Mouse (Mus musculus): ENCODE data around the gene Med23.
A peak's percentile ranks its signal among the peaks of the same experiment; 100 is the strongest.

Med23 gene

DNA sequence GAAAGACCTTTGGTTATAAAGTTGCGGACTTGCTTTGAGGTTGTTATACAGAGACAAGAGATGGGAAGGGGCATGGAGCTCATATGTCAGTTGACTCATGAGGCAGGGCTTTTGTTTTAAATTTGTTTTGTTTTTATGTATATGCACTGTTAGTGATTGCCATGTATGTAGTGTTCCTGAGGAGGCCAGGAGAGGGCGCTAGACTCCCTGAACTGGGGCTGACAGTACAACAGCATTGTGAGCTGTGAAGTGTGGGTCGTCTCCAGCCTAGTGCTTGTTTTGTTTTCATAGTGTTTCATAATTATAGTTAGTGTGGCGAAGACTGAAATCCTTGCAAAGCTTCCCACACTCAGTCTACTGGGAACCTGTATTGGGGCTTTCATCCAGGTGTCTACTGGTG lies 3.8 kb downstream of the Med23 start:
- no peak for DNase-seq (ENCODE audit: low spot score in 2 of 2)

DNA sequence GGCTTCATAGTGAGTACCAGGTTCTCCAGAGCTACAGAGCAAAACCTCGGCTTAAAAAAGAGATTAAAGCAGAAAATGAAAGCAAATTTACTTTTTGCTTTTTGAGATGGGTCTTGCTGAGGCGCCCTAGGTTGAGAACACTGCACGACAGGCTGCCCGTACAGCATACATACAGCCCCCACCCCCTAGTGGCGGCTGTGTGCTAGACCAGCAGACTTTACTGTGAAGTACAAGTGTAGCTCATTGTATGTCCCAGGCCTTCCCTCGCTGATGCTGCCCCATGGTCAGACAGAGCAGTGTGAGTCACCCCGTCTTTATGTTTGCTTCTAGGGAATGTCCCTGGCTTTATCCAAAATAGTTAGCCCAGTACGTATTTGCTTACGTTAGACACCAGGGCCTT lies 16.2 kb downstream of the Med23 start:
- DNase-seq (ENCODE audit: low spot score in 2 of 2), result no peak

- DNase-seq (ENCODE audit: low spot score in 2 of 2), result no peak
These were observed 18.6 kb downstream of the Med23 start for GRCm38 (mm10) chr10:24888343-24888742.

GRCm38 (mm10) chr10:24895927-24896326 lies 26.1 kb downstream of the Med23 start:
- peak in 1 of 2 experiments; percentile 31 for DNase-seq (ENCODE audit: low spot score in 2 of 2)

GRCm38 (mm10) chr10:24905627-24906026 lies 35.8 kb downstream of the Med23 start:
- DNase-seq (ENCODE audit: low spot score in 2 of 2), result no peak

- DNase-seq (ENCODE audit: low spot score in 2 of 2), result no peak
These were observed 41.4 kb downstream of the Med23 start for GRCm38 (mm10) chr10:24911199-24911598.

DNA sequence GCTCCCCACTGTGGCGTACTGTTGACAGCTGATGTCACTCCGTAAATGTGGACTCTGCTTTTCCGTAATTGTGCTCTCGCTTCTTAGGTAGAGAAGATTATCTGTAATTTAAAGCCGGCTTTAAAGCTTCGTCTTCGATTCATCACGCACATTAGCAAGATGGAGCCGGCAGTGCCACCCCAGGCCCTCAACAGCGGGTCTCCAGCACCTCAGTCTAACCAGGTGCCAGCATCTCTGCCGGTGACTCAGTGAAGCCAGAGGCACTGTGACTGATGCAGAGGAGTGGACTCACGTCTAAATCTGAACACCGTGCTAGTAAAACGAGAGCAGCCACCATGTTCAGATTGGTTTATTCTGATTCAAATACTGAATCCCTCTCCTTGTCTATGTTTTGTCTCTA lies 42.8 kb downstream of the Med23 start:
- DNase-seq (ENCODE audit: low spot score in 2 of 2), result no peak

DNA sequence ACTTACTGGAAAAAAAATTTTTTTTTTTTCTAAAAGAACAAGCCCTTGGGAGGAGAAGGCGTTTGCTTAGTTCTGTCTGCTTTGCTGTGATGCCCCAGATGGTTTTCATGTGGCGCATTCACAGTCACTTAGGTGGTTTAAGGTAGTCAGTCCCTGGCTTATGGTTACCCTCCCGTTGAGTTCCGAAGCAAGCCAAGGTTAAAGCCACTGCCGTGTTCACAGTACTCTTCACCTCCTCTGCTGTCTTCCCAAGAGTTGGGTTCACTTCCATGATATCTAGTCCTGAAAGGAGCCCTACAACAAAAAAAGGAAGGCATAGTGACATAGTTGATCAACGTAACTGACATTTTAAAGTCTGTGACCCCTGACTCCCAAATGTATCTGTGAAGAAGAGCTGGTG lies 45.7 kb downstream of the Med23 start:
- no peak for DNase-seq (ENCODE audit: low spot score in 2 of 2)

GRCm38 (mm10) chr10:24922977-24923376 lies 53.2 kb downstream of the Med23 start:
- DNase-seq (ENCODE audit: low spot score in 2 of 2), result no peak

DNA sequence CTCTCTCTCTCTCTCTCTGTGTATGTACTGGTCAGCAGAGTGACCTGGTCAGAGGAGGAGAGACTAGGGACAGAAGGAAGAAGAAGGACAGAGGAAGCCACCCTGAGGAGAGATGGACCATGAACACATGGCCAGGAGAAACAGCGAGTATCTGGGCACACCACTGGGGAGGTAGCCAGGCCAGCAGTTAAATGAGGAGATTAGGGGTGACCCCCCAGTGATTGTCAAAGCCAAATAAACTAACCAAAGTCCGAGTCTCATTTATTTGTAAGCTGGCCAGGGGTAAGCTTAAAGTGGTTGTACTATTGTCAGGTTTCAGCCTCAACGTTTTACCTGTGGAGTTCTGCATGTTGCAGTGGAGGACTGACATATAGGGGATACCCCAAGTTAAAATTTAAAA lies 54.5 kb downstream of the Med23 start:
- DNase-seq (ENCODE audit: low spot score in 2 of 2), result no peak

- no peak for DNase-seq (ENCODE audit: low spot score in 2 of 2)
These were observed 56.6 kb downstream of the Med23 start for GRCm38 (mm10) chr10:24926380-24926779.

DNA sequence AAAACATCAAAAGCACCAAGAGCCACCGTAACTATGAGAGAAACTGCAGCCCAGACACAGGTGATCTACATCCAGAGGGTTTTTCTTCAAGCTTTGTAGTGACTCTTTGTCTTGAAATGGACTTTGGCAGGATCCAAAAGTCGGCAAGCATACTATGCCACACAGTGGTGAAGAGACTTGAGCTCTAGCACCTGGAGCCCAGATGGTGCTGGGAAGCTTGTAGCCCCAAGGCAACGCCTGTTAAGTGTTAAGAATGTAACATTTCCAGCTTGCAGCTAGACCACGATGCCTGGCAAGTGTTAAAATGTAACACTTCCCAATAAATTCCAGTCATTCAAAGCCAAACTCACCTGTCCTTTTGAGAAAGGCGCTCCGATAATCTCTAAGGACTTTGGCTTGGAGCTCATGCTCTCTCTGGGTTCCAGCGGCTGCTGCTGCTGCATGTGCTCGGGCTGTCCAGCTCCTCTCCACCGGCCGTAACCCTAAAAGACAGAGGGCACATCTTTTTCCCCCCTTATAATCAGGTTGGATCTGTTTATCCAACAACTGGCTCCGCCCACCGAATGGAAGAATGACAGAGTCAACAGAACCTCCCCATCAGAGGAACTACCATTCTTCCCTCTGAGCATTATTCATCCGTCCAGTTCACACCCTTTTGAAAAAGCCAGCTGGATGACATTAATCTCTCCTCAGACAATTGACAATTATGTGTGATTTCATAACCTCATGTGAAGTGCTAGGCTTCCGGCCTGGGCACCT lies 57.4 kb downstream of the Med23 start, which contains the start of gene Arg1:
Gene Arg1 (minus strand): TSS at position 523 of the 759 bp plus-strand sequence.
- DNase-seq (ENCODE audit: low spot score in 2 of 2), result no peak

DNA sequence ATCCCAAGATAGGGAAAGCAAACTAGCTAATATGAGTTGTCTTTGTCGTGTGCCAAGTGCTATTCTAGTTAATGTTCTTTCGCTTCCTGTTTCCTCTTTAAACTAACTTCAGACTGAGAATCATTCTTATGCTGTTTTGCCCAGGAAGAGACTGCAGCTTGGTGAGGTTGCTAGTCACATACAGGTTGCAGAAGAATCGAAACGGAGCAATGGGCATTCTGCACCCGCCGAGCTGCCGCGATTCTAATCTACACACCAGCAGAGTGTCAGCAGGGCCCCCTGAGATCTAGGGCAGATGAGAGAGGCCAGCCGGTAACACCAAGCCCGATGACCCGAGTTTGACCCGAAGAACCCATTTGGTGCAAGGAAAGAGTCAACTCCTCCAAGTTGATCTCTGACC lies 58.3 kb downstream of the Med23 start:
- DNase-seq (ENCODE audit: low spot score in 2 of 2), result no peak

DNA sequence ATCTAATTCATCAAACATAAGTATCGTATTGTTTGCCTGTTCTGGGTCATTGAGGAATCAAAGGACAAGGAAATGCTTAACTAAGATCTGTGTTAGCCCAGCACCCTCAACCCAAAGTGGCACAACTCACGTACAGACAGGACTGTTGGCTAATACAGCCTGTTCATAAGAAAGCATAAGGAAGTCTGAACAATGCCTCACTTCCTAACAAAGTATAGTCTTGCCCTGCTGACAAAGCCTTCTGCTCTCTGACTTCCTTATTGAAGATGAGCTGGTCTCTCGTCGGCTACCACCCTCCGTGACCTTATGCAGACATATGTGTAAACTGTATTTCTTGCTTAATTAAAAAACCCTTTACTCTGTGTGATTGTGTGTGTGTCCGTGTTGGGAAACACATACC lies 60.4 kb downstream of the Med23 start:
- DNase-seq (ENCODE audit: low spot score in 2 of 2), result no peak

DNA sequence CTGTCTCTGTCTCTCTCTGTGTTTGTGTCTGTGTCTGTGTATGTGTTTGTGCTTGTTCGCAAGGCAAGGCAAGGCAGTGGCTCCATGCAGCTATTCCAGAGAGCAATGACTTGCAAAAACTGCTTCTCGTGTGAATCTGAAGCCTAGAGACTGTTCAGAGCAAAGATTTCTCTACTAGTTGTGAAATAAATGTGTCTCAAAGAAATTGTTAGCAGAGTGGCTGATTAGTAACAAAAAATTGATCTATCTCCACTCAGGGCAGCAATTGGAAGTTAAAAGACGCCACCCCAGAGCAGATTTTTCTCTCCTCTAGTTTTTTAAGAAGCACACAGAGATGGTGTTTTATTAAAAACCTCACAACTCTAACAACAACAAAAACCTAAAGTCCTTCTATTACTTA lies 78.1 kb downstream of the Med23 start:
- DNase-seq (ENCODE audit: low spot score in 2 of 2), result no peak

- no peak for DNase-seq (ENCODE audit: low spot score in 2 of 2)
These were observed 78.5 kb downstream of the Med23 start for GRCm38 (mm10) chr10:24948278-24948677.

GRCm38 (mm10) chr10:24950223-24950622 lies 80.4 kb downstream of the Med23 start:
- DNase-seq (ENCODE audit: low spot score in 2 of 2), result no peak

GRCm38 (mm10) chr10:24951575-24951974 lies 81.8 kb downstream of the Med23 start:
- DNase-seq (ENCODE audit: low spot score in 2 of 2), result no peak

DNA sequence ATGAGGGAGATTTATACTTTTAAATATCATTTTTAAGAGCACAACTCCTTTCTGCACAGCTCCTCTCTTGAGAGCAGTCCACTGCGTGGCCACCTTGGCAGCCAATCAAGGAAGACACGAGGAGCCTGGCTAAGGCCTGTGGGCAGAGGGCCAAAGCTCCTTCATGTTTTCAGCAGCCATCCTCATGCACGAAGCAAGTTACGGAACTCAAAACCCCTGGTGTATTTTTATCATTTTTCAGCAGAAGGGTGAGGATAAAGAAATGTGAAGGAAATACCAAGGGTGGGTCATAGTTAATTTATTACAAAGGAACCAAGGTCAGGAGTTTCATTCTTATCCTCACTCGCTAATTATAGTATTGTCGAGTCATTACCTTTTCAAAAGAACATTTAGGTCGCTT lies 82.8 kb downstream of the Med23 start:
- no peak for DNase-seq (ENCODE audit: low spot score in 2 of 2)

DNA sequence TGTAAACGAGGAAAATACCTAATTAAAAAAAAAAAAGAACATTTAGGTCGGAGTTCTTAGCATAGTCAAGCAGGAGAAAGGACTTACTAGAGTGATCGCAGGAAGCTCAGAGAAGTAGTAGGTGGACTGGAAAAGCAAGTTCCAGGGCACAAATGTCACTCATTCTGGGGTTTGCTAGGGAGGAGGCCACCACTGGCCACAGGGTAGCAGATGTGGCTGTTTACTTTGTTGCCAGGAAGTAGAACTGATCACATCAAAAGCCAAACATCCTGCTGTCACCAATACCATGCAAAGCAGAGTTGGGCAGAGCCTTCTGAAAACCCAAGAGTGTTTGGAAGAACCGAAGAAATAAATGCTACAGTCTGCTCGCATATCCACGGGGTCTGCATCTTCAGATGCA lies 84.1 kb downstream of the Med23 start:
- DNase-seq (ENCODE audit: low spot score in 2 of 2), result no peak

- no peak for DNase-seq (ENCODE audit: low spot score in 2 of 2)
These were observed 88.7 kb downstream of the Med23 start for GRCm38 (mm10) chr10:24958280-24959042.

GRCm38 (mm10) chr10:24959043-24959916 lies 89.5 kb downstream of the Med23 start:
- no peak for DNase-seq (ENCODE audit: low spot score in 2 of 2)

All from spleen, postnatal 14 days (tissue).